Mouse (Mus musculus) hindbrain, embryonic 15.5 days (tissue): ENCODE measurements at regions not wholly inside any gene's neighbourhood (a gene's known extent, or its start where the extent isn't known, plus 50 kb on each side); places are given as distances from the start of the nearest gene placed in this dataset.

Experiments
- ATAC-seq: fragments of 200-750 bp; cut with Nextera tagmentation; 2 replicates; pipeline ENCODE4 v1.8.0; 2017; ENCODE audit warnings: low read depth, moderate number of reproducible peaks, moderate TSS enrichment; ENCODE audit not compliant: low FRiP score
- H3K27ac ChIP-seq: fragments of 300-500 bp; sonication (generic); replicated peaks from 2 replicates; pipeline ENCODE4 v1.5.1; 2015; ENCODE audit warnings: mild to moderate bottlenecking, inconsistent platforms
- H3K27me3 ChIP-seq: fragments of 300-500 bp; sonication (generic); 2 replicates; pipeline ENCODE4 v1.6.1; 2015; ENCODE audit warnings: control low read depth, inconsistent platforms
- H3K36me3 ChIP-seq: fragments of 300-500 bp; sonication (generic); 2 replicates; pipeline ENCODE4 v1.6.1; 2015; ENCODE audit warnings: control low read depth, inconsistent platforms
- H3K4me1 ChIP-seq: fragments of 300-500 bp; sonication (generic); replicated peaks from 2 replicates; pipeline ENCODE4 v1.6.1; 2015; ENCODE audit warnings: control low read depth, inconsistent platforms
- H3K4me2 ChIP-seq: fragments of 300-500 bp; sonication (generic); 2 replicates; pipeline ENCODE4 v1.6.1; 2015; ENCODE audit warnings: moderate library complexity, mild to moderate bottlenecking, inconsistent platforms
- H3K4me3 ChIP-seq: fragments of 300-500 bp; sonication (generic); 2 replicates; pipeline ENCODE4 v1.5.1; 2015; ENCODE audit warnings: mild to moderate bottlenecking, inconsistent platforms
- H3K9ac ChIP-seq: fragments of 300-500 bp; sonication (generic); 2 replicates; pipeline ENCODE4 v1.6.1; 2015; ENCODE audit warnings: inconsistent platforms
- H3K9me3 ChIP-seq: fragments of 300-500 bp; sonication (generic); 2 replicates; pipeline ENCODE4 v1.6.1; 2016; ENCODE audit warnings: control low read depth, inconsistent platforms
- WGBS: fragments of 180-500 bp; shearing (Covaris S2); methylation state at CpG from one replicate; pipeline ENCODE4 v1.1.7; 2015; 5-methylcytosine and 5-hydroxymethylcytosine counted together

GRCm38 (mm10) chr9:82734959-82735358, 94.4 kb upstream of the Irak1bp1 start:
- no peak overlapping the region for H3K9ac ChIP-seq
- no peaks in the 10 kb centered on the region for H3K4me1 ChIP-seq
- no peak overlapping the region for H3K27ac ChIP-seq
- no peaks in the 10 kb centered on the region for H3K27me3 ChIP-seq
- no peaks in the 10 kb centered on the region for H3K36me3 ChIP-seq
- ATAC-seq: no peak
- no peaks in the 10 kb centered on the region; the same call in 1 of the 2 replicates for H3K9me3 ChIP-seq
- 76% methylated on average over 2 of the region's 2 CpGs for WGBS
- no peak overlapping the region for H3K4me2 ChIP-seq
- H3K4me3 ChIP-seq: no peak overlapping the region

DNA sequence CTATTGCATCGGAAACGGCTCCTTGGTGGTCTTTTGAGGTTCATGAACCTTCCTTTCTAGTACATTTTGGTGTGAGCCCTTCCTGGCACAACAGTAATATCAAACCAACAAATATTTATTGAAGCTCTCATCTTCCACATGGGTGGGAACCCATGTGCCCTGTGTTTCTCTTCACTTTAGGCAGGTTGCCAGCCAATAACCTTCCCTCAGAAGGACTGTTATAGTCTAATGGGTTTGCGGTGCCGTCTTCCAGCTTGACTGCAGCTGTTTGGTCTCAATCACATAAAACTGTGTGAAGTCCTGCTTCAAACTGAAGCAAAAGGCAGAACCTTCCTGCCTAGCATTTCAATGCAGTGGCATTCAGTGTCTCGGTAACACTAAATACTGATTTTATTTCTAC, 69.4 kb upstream of the Irak1bp1 start:
- Histone ChIP-seq H3K4me3 (no peak overlapping the region), H3K36me3 (no peaks in the 10 kb centered on the region), H3K9me3 (no peaks in the 10 kb centered on the region), H3K4me2 (no peak overlapping the region), H3K4me1 (no peaks in the 10 kb centered on the region), H3K27ac (no peak overlapping the region), H3K9ac (no peak overlapping the region), H3K27me3 (no peaks in the 10 kb centered on the region)
- no peak for ATAC-seq
- WGBS: 83% methylated on average over 5 of the region's 5 CpGs

DNA sequence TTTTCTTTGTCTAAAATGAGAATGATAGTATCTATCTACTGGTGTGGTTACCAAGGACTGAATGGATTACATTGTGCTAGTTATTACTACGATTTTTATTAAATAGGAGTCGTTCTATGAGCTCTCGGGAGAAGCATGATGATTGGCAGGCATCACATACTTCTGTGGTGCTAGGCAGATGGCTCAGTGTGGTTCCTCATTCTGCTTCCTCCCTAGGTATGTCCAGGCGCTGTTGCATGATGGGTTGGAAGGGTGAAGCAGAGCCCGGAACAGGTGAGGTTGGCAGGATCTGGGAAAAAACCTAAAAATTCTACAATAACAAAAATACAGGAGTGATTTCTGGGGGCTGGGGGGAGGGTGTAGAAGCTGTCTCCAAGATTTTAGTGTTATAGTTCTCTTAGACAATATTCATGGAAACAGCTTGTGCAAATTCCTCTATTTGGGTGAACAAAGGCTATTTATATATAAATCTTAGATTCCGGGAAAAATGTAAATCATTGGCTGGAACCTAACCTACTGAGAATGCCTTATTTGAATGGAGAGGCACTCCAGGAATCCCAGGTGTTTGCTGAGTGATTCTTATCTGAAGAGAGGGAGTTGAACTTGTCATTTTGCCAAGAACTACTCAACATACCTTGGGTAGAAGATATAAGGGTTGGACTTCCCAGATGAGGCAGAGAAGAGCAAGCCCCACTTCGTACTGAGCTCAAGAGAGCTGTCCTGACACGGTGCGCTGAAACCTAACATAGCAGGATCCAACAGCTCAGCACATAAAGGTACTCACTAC, 68.5 kb upstream of the Irak1bp1 start:
- no peak overlapping the region for H3K4me3 ChIP-seq
- H3K27ac ChIP-seq: no peak overlapping the region
- no peaks in the 10 kb centered on the region for H3K9me3 ChIP-seq
- no peak overlapping the region for H3K9ac ChIP-seq
- H3K4me1 ChIP-seq: no peaks in the 10 kb centered on the region
- H3K27me3 ChIP-seq: no peaks in the 10 kb centered on the region
- no peak for ATAC-seq
- H3K36me3 ChIP-seq: no peaks in the 10 kb centered on the region
- 87% methylated on average over 9 of the region's 9 CpGs for WGBS
- H3K4me2 ChIP-seq: no peak overlapping the region

- Histone ChIP-seq H3K9me3 (no peaks in the 10 kb centered on the region), H3K36me3 (no peaks in the 10 kb centered on the region)
- 97% methylated on average over 1 of the region's 1 CpGs for WGBS
These were observed 65.7 kb upstream of the Irak1bp1 start for GRCm38 (mm10) chr9:82763651-82764050.

More at GRCm38 (mm10) chr9:82763651-82764050, 65.7 kb upstream of the Irak1bp1 start:
- H3K4me1 ChIP-seq: no peaks in the 10 kb centered on the region
- no peak overlapping the region for H3K4me3 ChIP-seq
- no peak overlapping the region for H3K9ac ChIP-seq
- no peaks in the 10 kb centered on the region for H3K27me3 ChIP-seq
- no peak for ATAC-seq
- H3K27ac ChIP-seq: no peak overlapping the region
- no peak overlapping the region for H3K4me2 ChIP-seq
